Mouse (Mus musculus): ENCODE data around the gene Tcte3.
"Not testable (repeated sequence)": the region's sequence is repeated elsewhere in the genome, so short reads cannot be mapped to it uniquely, and the experiment has no call there.

The Tcte3 gene

GRCm38 (mm10) chr17:15031414-15031813 lies 9.9 kb downstream of the Tcte3 start:
- not testable (repeated sequence) for DNase-seq (ENCODE audit: low read depth, low spot score)

- not testable (repeated sequence) for DNase-seq (ENCODE audit: low read depth, low spot score)
Measured at GRCm38 (mm10) chr17:15025513-15025912, 15.8 kb downstream of the Tcte3 start.

GRCm38 (mm10) chr17:15024502-15025193 lies 16.6 kb downstream of the Tcte3 start:
- DNase-seq (ENCODE audit: low read depth, low spot score): not testable (repeated sequence)

GRCm38 (mm10) chr17:15023878-15024492 lies 17.3 kb downstream of the Tcte3 start:
- not testable (repeated sequence) for DNase-seq (ENCODE audit: low read depth, low spot score)

GRCm38 (mm10) chr17:15021503-15022220 lies 19.6 kb downstream of the Tcte3 start:
- peak; percentile 60 for DNase-seq (ENCODE audit: low read depth, low spot score)

GRCm38 (mm10) chr17:15009706-15010413 lies 31.4 kb downstream of the Tcte3 start, which contains the start of gene Gm3435:
Gm3435 (plus strand) TSS chr17:15010176.
- not testable (repeated sequence) for DNase-seq (ENCODE audit: low read depth, low spot score)

- DNase-seq (ENCODE audit: low read depth, low spot score): not testable (repeated sequence)
Measured at GRCm38 (mm10) chr17:15009088-15009487, 32.2 kb downstream of the Tcte3 start.

GRCm38 (mm10) chr17:15000047-15000446 lies 41.2 kb downstream of the Tcte3 start:
- DNase-seq (ENCODE audit: low read depth, low spot score): not testable (repeated sequence)

- not testable (repeated sequence) for DNase-seq (ENCODE audit: low read depth, low spot score)
Measured at GRCm38 (mm10) chr17:14994140-14994539, 47.1 kb downstream of the Tcte3 start.

- not testable (repeated sequence) for DNase-seq (ENCODE audit: low read depth, low spot score)
Measured at GRCm38 (mm10) chr17:14993139-14993832, 48.0 kb downstream of the Tcte3 start.

- DNase-seq (ENCODE audit: low read depth, low spot score): not testable (repeated sequence)
Measured at GRCm38 (mm10) chr17:14992522-14993138, 48.7 kb downstream of the Tcte3 start.

- DNase-seq (ENCODE audit: low read depth, low spot score): not testable (repeated sequence)
Measured at GRCm38 (mm10) chr17:14990116-14990702, 51.1 kb downstream of the Tcte3 start.

GRCm38 (mm10) chr17:14978362-14979038 lies 62.8 kb downstream of the Tcte3 start, which contains the start of the genes 9030025P20Rik and Gm3417:
9030025P20Rik (plus strand) TSS chr17:14978468.
Gm3417 (minus strand) TSS chr17:14978790.
- not testable (repeated sequence) for DNase-seq (ENCODE audit: low read depth, low spot score)

GRCm38 (mm10) chr17:14977718-14978361 lies 63.4 kb downstream of the Tcte3 start:
- DNase-seq (ENCODE audit: low read depth, low spot score): not testable (repeated sequence)
